In genomic region chr3:38281683-38282082, GRCm38 (mm10) we compare ENCODE assay signal across 21 mouse cellular contexts.
DNase-seq lines count a peak whose midpoint lies in the region; ATAC-seq lines count a peak whose summit lies in the region.
"Had no signal": no experiment of that assay in that cellular context is flagged by ENCODE, and none has a peak within 500 bp of the region (broad histone marks: within the 10 kb centered on the region; RNA-seq: fewer than 3 reads in every experiment).

No protein-coding gene starts in this region.

- 0 out of 2 replicates have a peak, but pooled peaks cover 5% of the 10 kb centered on the region for H3K9me3 ChIP-seq in embryonic facial prominence, embryonic 14.5 days (ENCODE audit: control insufficient read depth, low read length)
- no peaks in the 10 kb centered on the region for H3K9me3 ChIP-seq in heart, embryonic 11.5 days (replicated peaks; ENCODE audit: control insufficient read depth, low read length)
- H3K9me3 ChIP-seq: embryonic facial prominence, embryonic 12.5 days; forebrain, embryonic 15.5 days; hindbrain, embryonic 15.5 days; intestine, embryonic 15.5 days; neural tube, embryonic 12.5 days had no signal

- no peak overlapping the region for H3K4me2 ChIP-seq in embryonic facial prominence, embryonic 14.5 days (ENCODE audit: low read depth, low read length)
- H3K4me2 ChIP-seq in heart, embryonic 11.5 days: no peak overlapping the region
- H3K4me2 ChIP-seq: embryonic facial prominence, embryonic 12.5 days; forebrain, embryonic 15.5 days; hindbrain, embryonic 15.5 days; intestine, embryonic 15.5 days; neural tube, embryonic 12.5 days had no signal

- no peaks in the 10 kb centered on the region for H3K27me3 ChIP-seq in embryonic facial prominence, embryonic 14.5 days (replicated peaks; ENCODE audit: control insufficient read depth, insufficient read depth, low read length)
- H3K27me3 ChIP-seq in heart, embryonic 11.5 days (ENCODE audit: control insufficient read depth, insufficient read depth, low read length): no peaks in the 10 kb centered on the region
- H3K27me3 ChIP-seq: embryonic facial prominence, embryonic 12.5 days; forebrain, embryonic 15.5 days; hindbrain, embryonic 15.5 days; intestine, embryonic 15.5 days; neural tube, embryonic 12.5 days had no signal

- WGBS in embryonic facial prominence, embryonic 14.5 days: 25% methylated on average over 4 of the region's 4 CpGs
- WGBS in heart, embryonic 11.5 days (ENCODE audit: insufficient replicate concordance): 25% methylated on average over 4 of the region's 4 CpGs

- H3K27ac ChIP-seq in embryonic facial prominence, embryonic 14.5 days (replicated peaks; ENCODE audit: low read depth, low read length): no peak overlapping the region
- H3K27ac ChIP-seq in heart, embryonic 11.5 days (ENCODE audit: low read depth, low read length): peak overlapping the region; percentile 54
- H3K27ac ChIP-seq: embryonic facial prominence, embryonic 12.5 days; forebrain, embryonic 15.5 days; hindbrain, embryonic 15.5 days; intestine, embryonic 15.5 days; left cerebral cortex, adult 2 months; neural tube, embryonic 12.5 days had no signal

- no peaks in the 10 kb centered on the region for H3K36me3 ChIP-seq in embryonic facial prominence, embryonic 14.5 days (ENCODE audit: control insufficient read depth, insufficient read depth, low read length)
- no peaks in the 10 kb centered on the region for H3K36me3 ChIP-seq in heart, embryonic 11.5 days (ENCODE audit: control insufficient read depth, insufficient read depth, low read length)
- H3K36me3 ChIP-seq: embryonic facial prominence, embryonic 12.5 days; forebrain, embryonic 15.5 days; hindbrain, embryonic 15.5 days; intestine, embryonic 15.5 days; neural tube, embryonic 12.5 days had no signal

- no peak overlapping the region for H3K9ac ChIP-seq in embryonic facial prominence, embryonic 14.5 days (ENCODE audit: low read depth, low read length)
- no peak overlapping the region for H3K9ac ChIP-seq in heart, embryonic 11.5 days (ENCODE audit: low read depth, low read length)
- H3K9ac ChIP-seq: embryonic facial prominence, embryonic 12.5 days; forebrain, embryonic 15.5 days; hindbrain, embryonic 15.5 days; intestine, embryonic 15.5 days; neural tube, embryonic 12.5 days had no signal

- DNase-seq in heart, adult 11 months: peak; percentile 94
- no peak for DNase-seq in heart, postnatal 25 days (ENCODE audit: low spot score)
- DNase-seq in embryonic facial prominence, embryonic 14.5 days (ENCODE audit: low spot score): peak; percentile 67
- DNase-seq in heart, postnatal 10 days: peak; percentile 44 to 50
- no peak for DNase-seq in gastrocnemius, postnatal 36 days
- DNase-seq: B cell, adult 2 months; cerebellum, adult 9-10 months; kidney, postnatal 36 days; layer of hippocampus, adult 9-11 months; left cerebral cortex, postnatal 4 days; liver; lung, postnatal 10 days had no signal

- ATAC-seq in embryonic facial prominence, embryonic 14.5 days (ENCODE audit: low read depth): 0 out of 2 replicates have a peak, but pooled peaks have one; percentile 37
- ATAC-seq in heart, embryonic 11.5 days (replicated peaks; ENCODE audit: insufficient number of reproducible peaks, low FRiP score, low TSS enrichment): peak; percentile 67
- ATAC-seq in monocyte, adult 5-6 weeks (replicated peaks; ENCODE audit: insufficient number of reproducible peaks, low FRiP score, low TSS enrichment, poor library complexity, severe bottlenecking): no peak
- ATAC-seq: forebrain, embryonic 15.5 days; intestine, embryonic 15.5 days had no signal

- H3K4me3 ChIP-seq in embryonic facial prominence, embryonic 14.5 days (ENCODE audit: low read depth, low read length): no peak overlapping the region
- H3K4me3 ChIP-seq in heart, embryonic 11.5 days (ENCODE audit: low read depth, low read length): no peak overlapping the region
- H3K4me3 ChIP-seq: embryonic facial prominence, embryonic 12.5 days; forebrain, embryonic 15.5 days; hindbrain, embryonic 15.5 days; intestine, embryonic 15.5 days; left cerebral cortex, adult 2 months; megakaryocyte, embryonic 14.5 days; neural tube, embryonic 12.5 days had no signal

- intact Hi-C loops in heart, postnatal 25 days (cut with DNase I): no loop called here
- intact Hi-C loops in heart, postnatal 10 days (cut with DNase I): loop anchor here (5.0 kb wide), 1 partner anchor 201 kb away; the partner anchor contains the start of gene Ankrd50
- intact Hi-C loops in gastrocnemius, postnatal 36 days (cut with DNase I): no loop called here

- H3K4me1 ChIP-seq in embryonic facial prominence, embryonic 14.5 days (ENCODE audit: control insufficient read depth, insufficient read depth, low read length): peaks cover 12% of the 10 kb centered on the region
- H3K4me1 ChIP-seq in heart, embryonic 11.5 days (ENCODE audit: control insufficient read depth, insufficient read depth, low read length): peaks cover 27% of the 10 kb centered on the region
- H3K4me1 ChIP-seq: embryonic facial prominence, embryonic 12.5 days; forebrain, embryonic 15.5 days; hindbrain, embryonic 15.5 days; intestine, embryonic 15.5 days; neural tube, embryonic 12.5 days had no signal

Comparison
In these comparisons a context has a peak if more than half of its experiments do, and no peak if none do; other contexts are left out.
1. DNase-seq: peak in heart, adult 11 months (single experiment), embryonic facial prominence, embryonic 14.5 days (single experiment) and heart, postnatal 10 days (2 of 2); none in heart, postnatal 25 days (single experiment) and gastrocnemius, postnatal 36 days (0 of 2).